Mouse (Mus musculus) midbrain, postnatal 0 days (tissue): Measurements from ENCODE around the gene Trub1. TPM values are rescaled to one million over a fixed set of nuclear protein-coding genes. Genes with fewer than 3 reads are reported as not detected.

Experiments used
- ATAC-seq: fragments of 200-750 bp; cut with Nextera tagmentation; 2 replicates; pipeline ENCODE4 v1.8.0; 2017; ENCODE audit warnings: moderate number of reproducible peaks, mild to moderate bottlenecking, moderate TSS enrichment, moderate library complexity; ENCODE audit not compliant: low FRiP score
- DNase-seq: peaks from one replicate; pipeline ENCODE4 v3.0.0-alpha.2; 2015; ENCODE audit warnings: low spot score
- H3K27ac ChIP-seq: fragments of 300-500 bp; sonication (generic); 2 replicates; pipeline ENCODE4 v1.5.1; 2014; ENCODE audit warnings: low read depth, mild to moderate bottlenecking, low read length, mixed read lengths
- H3K27me3 ChIP-seq: fragments of 300-500 bp; sonication (generic); 2 replicates; pipeline ENCODE4 v1.6.1; 2014; ENCODE audit warnings: low read length, control low read depth, mixed read lengths; ENCODE audit not compliant: insufficient read depth
- H3K36me3 ChIP-seq: fragments of 300-500 bp; sonication (generic); 2 replicates; pipeline ENCODE4 v1.6.1; 2014; ENCODE audit warnings: low read length, control low read depth, mixed read lengths; ENCODE audit not compliant: insufficient read depth
- H3K4me1 ChIP-seq: fragments of 300-500 bp; sonication (generic); 2 replicates; pipeline ENCODE4 v1.6.1; 2014; ENCODE audit warnings: mild to moderate bottlenecking, control low read depth, antibody characterized with exemption, low read length, mixed read lengths; ENCODE audit not compliant: insufficient read depth
- H3K4me2 ChIP-seq: fragments of 300-500 bp; sonication (generic); 2 replicates; pipeline ENCODE4 v1.6.1; 2014; ENCODE audit warnings: low read depth, mild to moderate bottlenecking, low read length, mixed read lengths; ENCODE audit not compliant: poor library complexity, severe bottlenecking
- H3K4me3 ChIP-seq: fragments of 300-500 bp; sonication (generic); 2 replicates; pipeline ENCODE4 v1.5.1; 2014; ENCODE audit warnings: low read depth, mild to moderate bottlenecking, low read length, moderate library complexity
- H3K9ac ChIP-seq: fragments of 300-500 bp; sonication (generic); replicated peaks from 2 replicates; pipeline ENCODE4 v1.6.1; 2014; ENCODE audit warnings: mild to moderate bottlenecking, low read length, moderate library complexity, mixed read lengths; ENCODE audit not compliant: poor library complexity, severe bottlenecking
- H3K9me3 ChIP-seq: fragments of 300-500 bp; sonication (generic); 2 replicates; pipeline ENCODE4 v1.6.1; 2016; ENCODE audit warnings: low read length, control low read depth
- CTCF ChIP-seq: IDR thresholded peaks from 2 replicates; pipeline ENCODE4 v1.5.1; 2016; ENCODE audit warnings: antibody characterized with exemption, mild to moderate bottlenecking
- WGBS: fragments of 180-500 bp; shearing (Covaris S2); extraction: QIAGEN DNeasy Blood & Tissue Kit; methylation state at CpG from one replicate; pipeline ENCODE4 v1.1.7; 2014; 5-methylcytosine and 5-hydroxymethylcytosine counted together
- polyA plus RNA-seq: library from polyadenylated mRNA; unstranded; fragments of >200 nt; fragmentation: Nextera tagmentation; extraction: Ambion mirVana; gene quantifications from 2 replicates; pipeline ENCODE4 v1.2.1, GENCODE M21; 2015
- total RNA-seq: library from RNA; depleted of rRNA; stranded (reverse); fragments of >200 nt; gene quantifications from 2 replicates; pipeline ENCODE4 v1.2.3, GENCODE M21; 2014

Gene Trub1
- total and polyA plus RNA-seq, 2 experiments from 2014 or later = 18.3 to 18.5 TPM

DNA sequence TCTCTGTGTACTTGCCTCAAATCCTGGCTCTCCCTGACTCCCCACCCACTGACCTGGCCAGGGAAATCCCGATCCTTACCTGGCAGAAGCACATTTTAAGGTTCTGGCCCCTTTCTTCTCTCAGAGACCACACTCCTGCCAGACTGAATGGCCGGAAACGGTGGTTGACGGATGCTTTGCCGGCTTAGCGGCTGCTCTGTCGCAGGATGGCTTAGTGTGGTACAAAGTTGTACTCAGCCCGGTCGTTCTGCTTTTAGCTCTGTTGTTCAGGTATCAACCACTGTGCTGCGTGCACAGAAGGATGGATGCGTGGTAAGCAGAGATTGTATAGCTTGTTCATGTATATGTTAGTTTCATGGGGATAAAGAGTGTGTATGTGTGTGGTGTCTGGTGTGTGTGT lies 25.3 kb downstream of the Trub1 start:
- H3K27ac ChIP-seq = no peak overlapping the region
- no peaks in the 10 kb centered on the region for H3K9me3 ChIP-seq
- TF ChIP-seq CTCF = no peak
- DNase-seq (no peak), ATAC-seq (no peak)
- H3K9ac ChIP-seq = no peak overlapping the region
- H3K4me3 ChIP-seq = no peak overlapping the region
- H3K4me2 ChIP-seq = no peak overlapping the region
- no peaks in the 10 kb centered on the region for H3K27me3 ChIP-seq
- H3K36me3 ChIP-seq = no peaks in the 10 kb centered on the region
- H3K4me1 ChIP-seq = peaks cover 4% of the 10 kb centered on the region; the same call in 1 of the 2 replicates
- 72% methylated on average over 11 of the region's 11 CpGs for WGBS

DNA sequence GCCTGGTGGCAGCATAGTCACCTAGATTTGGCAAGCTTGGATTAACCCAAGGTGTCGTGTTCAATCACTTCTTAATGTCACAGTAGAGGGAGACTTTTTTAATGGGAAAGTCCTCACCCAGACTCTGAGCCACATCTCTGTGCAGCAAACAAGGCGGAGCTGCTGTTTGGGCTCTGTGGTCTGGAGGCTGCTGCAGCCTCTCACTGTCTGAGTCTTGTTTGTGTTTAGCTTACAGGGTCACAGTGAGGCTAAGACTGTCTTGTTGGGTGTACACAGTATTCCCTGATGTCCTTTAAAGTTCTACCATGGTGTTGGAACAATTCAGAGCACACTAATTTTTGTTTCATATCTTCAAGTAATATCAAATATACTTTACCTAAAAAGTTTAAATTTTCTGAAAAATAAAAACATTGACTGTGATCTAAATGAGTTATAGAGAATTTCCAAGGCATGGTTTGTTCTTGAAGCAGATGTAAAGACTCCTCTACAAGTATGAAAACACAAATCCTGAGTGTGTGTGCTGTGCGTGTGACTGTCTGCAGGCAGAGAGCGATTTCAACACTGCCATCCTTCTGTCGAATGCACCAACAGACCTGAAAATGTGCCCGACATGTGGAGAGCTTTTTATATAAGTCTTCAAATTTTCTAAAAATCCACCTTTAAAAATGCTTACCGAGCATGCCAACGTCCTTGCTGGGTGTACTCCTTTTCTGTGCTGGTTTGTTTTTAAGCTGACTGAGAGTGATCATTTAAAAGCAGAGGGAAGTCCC lies 27.4 kb downstream of the Trub1 start:
- no peak for TF ChIP-seq CTCF
- ATAC-seq = no peak
- Histone ChIP-seq H3K9me3 (no peaks in the 10 kb centered on the region), H3K9ac (no peak overlapping the region), H3K36me3 (no peaks in the 10 kb centered on the region), H3K4me2 (no peak overlapping the region), H3K27ac (no peak overlapping the region), H3K4me1 (peaks cover 2% of the 10 kb centered on the region; the same call in 1 of the 2 replicates), H3K4me3 (no peak overlapping the region), H3K27me3 (no peaks in the 10 kb centered on the region)
- no peak for DNase-seq
- WGBS = 69% methylated on average over 8 of the region's 8 CpGs

DNA sequence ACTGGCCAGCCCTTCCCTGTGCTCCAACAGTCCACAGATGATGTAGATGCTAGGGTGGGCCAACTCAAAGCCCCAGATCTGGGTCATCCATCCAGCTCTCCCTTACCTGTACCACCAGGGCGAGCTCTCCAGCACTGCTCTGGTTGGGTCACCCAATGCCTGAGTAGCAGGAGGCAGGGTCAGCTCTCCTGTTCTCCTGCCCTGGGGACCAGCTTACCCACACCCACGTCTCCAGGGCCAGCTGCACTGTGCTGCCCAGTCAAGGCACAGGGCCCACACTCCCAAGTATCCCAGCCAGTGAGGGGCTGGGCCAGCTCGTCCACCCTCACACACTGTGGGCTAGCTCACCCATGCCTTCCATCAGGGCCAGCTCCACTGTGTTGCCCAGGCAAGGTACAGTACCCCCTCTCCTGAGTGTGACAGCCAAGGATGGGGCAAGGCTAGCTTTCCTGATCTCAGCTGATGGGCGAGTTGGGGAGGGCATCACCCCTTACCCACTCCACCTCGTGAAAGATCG lies 29.1 kb downstream of the Trub1 start:
- Histone ChIP-seq H3K4me3 (no peak overlapping the region), H3K4me1 (peaks cover 4% of the 10 kb centered on the region; the same call in 1 of the 2 replicates), H3K36me3 (no peaks in the 10 kb centered on the region), H3K9ac (no peak overlapping the region), H3K27ac (no peak overlapping the region), H3K27me3 (no peaks in the 10 kb centered on the region), H3K4me2 (no peak overlapping the region), H3K9me3 (no peaks in the 10 kb centered on the region)
- WGBS = 91% methylated on average over 6 of the region's 6 CpGs
- no peak for ATAC-seq
- no peak for DNase-seq
- no peak for TF ChIP-seq CTCF

DNA sequence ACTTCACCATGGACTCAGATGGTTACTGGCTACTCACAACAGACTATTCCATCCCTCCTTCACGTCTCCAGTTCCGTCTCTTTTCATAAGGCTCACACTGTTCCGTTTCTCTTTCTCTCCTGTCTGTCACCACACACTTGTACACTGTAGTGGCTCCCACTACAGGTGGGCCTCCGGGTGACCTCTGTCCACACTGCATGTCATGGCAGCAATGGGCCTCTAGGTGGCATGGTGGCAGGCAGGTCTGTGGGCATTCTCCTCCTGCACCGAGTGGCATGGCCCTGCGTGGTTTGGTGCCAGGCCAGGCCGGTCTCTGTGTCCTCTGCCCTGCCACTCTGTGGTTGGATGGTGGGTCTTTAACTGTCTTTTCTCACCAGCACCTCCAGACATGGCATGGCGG lies 30.1 kb downstream of the Trub1 start:
- TF ChIP-seq CTCF = peak; percentile 73
- Histone ChIP-seq H3K4me1 (peaks cover 4% of the 10 kb centered on the region; the same call in 1 of the 2 replicates), H3K27ac (no peak overlapping the region), H3K27me3 (no peaks in the 10 kb centered on the region), H3K9ac (no peak overlapping the region), H3K36me3 (no peaks in the 10 kb centered on the region; the same call in 1 of the 2 replicates), H3K4me3 (no peak overlapping the region), H3K4me2 (no peak overlapping the region), H3K9me3 (no peaks in the 10 kb centered on the region)
- WGBS = 85% methylated on average over 8 of the region's 8 CpGs
- no peak for ATAC-seq
- DNase-seq = peak; percentile 40

DNA sequence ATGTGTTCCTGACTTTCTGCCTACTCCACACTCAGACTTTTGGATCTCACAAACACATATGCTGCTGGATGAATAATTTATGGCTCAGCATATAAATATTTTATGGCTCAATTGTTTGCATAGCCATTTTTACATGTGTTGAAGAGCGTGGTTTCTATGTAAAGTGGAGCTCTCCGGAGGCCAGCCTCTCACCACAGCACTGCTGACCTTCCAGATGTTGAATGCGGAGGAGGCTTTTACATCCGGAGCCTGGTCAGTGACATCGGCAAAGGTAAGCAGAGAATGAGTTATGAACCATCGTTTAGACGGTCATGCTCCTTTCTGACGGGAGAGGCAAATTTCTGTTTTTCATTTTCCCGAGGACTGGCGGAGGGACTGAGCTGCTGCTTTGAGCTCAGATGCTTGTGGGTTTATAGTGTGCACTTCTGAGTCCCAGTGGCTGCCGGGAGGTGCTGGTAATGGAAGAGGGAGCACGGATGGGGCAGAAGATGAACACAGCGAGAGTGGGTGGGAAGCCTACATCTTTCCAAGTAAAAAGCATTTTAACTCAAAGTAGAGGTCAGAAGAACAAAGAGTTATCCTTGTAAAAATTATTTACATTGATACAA lies 34.4 kb downstream of the Trub1 start:
- H3K9me3 ChIP-seq = no peaks in the 10 kb centered on the region
- no peaks in the 10 kb centered on the region; the same call in 1 of the 2 replicates for H3K36me3 ChIP-seq
- H3K4me1 ChIP-seq = peaks cover 2% of the 10 kb centered on the region; the same call in 1 of the 2 replicates
- DNase-seq (no peak), ATAC-seq (no peak)
- 0 out of 2 replicates have a peak overlapping the region, but pooled peaks have one; percentile 29 for H3K9ac ChIP-seq
- no peak for TF ChIP-seq CTCF
- no peaks in the 10 kb centered on the region for H3K27me3 ChIP-seq
- peak overlapping the region; percentile 30 for H3K4me2 ChIP-seq
- H3K27ac ChIP-seq = 0 out of 2 replicates have a peak overlapping the region, but pooled peaks have one; percentile 32
- 64% methylated on average over 13 of the region's 13 CpGs for WGBS
- peak overlapping the region; percentile 13 for H3K4me3 ChIP-seq

DNA sequence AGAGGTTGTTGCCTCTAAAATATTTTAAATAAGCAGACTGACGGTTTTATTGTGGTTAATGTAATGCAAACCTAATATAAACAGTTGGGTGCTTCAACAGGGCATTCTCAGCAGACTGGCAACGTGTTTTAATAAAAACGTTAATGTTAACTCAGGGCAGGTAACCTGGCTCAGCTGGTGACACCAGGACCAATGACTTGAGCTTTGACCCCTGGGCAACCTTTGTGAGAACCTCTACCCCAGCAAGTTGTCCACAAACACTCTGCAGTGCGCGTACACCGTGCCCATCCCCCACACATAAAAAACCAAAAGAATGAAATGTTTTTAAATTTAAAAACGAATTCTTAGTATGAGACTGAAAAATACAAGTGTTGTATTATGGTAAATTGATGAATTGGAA lies 36.8 kb downstream of the Trub1 start:
- 87% methylated on average over 7 of the region's 7 CpGs for WGBS
- DNase-seq = no peak
- Histone ChIP-seq H3K4me3 (no peak overlapping the region), H3K4me1 (peaks cover 2% of the 10 kb centered on the region; the same call in 1 of the 2 replicates), H3K27ac (no peak overlapping the region), H3K9me3 (no peaks in the 10 kb centered on the region), H3K27me3 (no peaks in the 10 kb centered on the region), H3K36me3 (no peaks in the 10 kb centered on the region; the same call in 1 of the 2 replicates), H3K9ac (no peak overlapping the region), H3K4me2 (no peak overlapping the region)
- no peak for ATAC-seq
- no peak for TF ChIP-seq CTCF
